Mouse (Mus musculus) cerebellum, postnatal 25 days (tissue): ENCODE results near the gene B3galt1.
A peak's percentile ranks its signal among the peaks of the same experiment; 100 is the strongest.

ENCODE experiments used
- DNase-seq, 2 experiments: peaks; one replicate each; pipeline ENCODE4 v3.0.0; 2021; ENCODE audit warnings: mixed read lengths in 2 of 2

The B3galt1 gene

DNA sequence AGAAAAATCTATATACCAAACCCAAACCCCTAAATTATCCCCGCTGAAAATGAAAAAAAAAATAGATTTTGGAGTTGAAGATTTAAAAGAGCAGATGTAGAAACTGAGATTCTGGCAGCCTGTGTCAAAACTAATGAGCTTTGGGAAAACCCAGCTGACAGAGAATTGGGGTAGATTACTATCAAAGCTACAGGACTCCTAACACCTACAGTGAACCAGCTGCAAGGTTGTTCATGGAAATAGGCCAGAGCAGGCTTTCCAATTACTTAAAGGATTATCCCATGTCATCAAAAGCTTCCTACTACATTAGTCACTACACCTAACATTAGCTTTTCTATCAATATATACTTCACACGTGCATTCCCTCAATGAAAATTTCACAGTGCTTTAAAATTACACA lies 165.1 kb downstream of the B3galt1 start:
- no peak for DNase-seq

- no peak for DNase-seq
Observed at GRCm38 (mm10) chr2:67751585-67751984, 185.9 kb downstream of the B3galt1 start.

DNA sequence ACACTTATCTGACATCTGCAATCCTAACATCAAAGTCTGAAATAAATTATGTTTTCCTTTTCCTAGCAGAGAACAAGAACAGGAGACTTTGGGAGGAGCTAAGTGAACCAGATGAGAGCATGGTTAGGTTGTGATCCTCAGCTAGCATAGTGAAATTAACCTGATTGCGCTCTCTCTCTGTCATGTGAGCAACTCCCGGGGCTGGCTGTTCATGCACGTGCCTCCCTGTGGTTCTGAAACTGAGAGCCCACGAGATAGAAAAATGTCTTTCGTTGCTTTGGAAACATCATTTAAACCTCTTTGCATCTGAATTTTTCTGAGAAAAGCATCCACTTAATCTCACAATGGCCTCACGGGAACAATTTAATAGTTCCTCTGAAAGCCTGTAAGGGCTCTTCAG lies 190.8 kb downstream of the B3galt1 start:
- DNase-seq = no peak

GRCm38 (mm10) chr2:67787536-67787935 lies 221.9 kb downstream of the B3galt1 start:
- no peak for DNase-seq

DNA sequence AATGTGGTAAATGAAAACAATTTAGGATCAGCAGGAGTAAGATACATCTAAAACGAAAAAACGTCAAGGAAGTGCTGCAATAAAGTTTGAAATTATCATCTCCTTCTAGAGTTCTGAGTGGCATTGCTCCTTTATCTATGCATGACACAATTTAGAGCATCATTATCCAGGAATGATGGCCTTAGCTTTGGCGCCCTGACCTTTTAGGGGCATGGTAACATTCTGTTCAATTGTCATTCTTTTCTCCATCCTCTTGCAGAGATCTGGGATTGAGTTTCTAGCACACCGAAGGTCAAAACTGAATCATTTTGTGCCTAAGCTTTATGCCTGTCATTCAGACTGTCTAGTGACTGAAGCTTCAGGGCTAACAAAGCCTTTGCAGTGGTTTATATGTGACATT lies 231.9 kb downstream of the B3galt1 start:
- DNase-seq = no peak

GRCm38 (mm10) chr2:67799981-67800380 lies 234.3 kb downstream of the B3galt1 start:
- DNase-seq = no peak

GRCm38 (mm10) chr2:67816149-67816548 lies 250.5 kb downstream of the B3galt1 start:
- DNase-seq = no peak

DNA sequence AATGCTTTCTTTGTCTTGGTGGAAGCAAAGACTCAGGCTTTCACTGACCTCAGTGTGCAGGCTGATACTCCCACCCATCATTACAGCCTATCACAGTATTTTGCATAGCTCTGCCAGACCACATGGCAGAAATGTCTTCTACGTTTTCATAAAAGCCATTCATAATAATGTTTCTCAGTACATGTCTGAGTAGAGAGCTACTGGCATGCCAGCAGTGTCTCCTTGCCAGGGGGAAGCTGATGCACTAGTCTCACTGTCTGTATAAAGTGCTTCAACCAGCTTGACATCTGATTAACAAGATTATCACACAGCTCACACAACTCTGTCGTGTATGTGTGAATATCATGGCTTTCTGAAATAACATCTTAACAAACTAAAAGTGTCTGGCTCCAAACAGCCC lies 252.3 kb downstream of the B3galt1 start:
- no peak for DNase-seq

GRCm38 (mm10) chr2:67822360-67822759 lies 256.7 kb downstream of the B3galt1 start:
- peak in 1 of 2 experiments; percentile 8 for DNase-seq

DNA sequence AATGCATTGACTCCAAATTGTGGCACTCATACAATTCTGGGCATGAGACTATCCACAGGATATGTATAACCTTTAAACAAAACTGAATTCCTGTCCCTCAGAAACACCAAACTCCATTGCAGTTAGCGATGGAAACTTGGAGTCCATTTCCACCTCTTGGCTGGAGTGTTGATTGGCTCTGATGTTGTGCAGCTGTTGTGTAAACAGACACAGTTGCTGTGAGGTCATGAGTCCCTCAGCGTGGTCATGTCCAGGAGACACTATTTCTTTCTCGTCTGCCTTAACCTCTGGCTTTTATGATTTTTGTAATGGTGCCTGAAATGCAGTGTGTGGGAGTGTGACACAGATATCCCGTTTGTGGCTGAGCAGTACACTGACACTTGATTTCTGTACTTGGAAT lies 262.0 kb downstream of the B3galt1 start:
- no peak for DNase-seq

GRCm38 (mm10) chr2:67829055-67829915 lies 263.6 kb downstream of the B3galt1 start:
- no peak for DNase-seq

GRCm38 (mm10) chr2:67847806-67848205 lies 282.1 kb downstream of the B3galt1 start:
- DNase-seq = no peak

DNA sequence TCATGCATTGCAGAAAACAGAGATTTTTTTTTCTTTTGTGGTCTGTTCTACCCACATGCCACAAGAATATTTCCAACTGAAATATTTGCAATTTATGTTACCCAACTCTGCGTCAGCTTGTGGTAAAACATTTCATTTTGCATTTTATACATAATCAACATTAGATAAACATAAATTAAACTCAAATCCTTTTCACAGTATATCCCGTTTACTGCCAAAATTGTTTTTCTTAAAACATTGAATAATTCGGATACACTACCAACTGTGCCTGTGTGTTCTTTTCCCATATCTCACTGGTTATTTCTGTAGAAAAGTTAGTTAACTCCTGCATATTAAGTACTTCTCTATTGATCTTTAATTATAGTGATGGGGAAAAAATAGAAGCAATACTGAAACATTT lies 285.1 kb downstream of the B3galt1 start:
- DNase-seq = no peak

DNA sequence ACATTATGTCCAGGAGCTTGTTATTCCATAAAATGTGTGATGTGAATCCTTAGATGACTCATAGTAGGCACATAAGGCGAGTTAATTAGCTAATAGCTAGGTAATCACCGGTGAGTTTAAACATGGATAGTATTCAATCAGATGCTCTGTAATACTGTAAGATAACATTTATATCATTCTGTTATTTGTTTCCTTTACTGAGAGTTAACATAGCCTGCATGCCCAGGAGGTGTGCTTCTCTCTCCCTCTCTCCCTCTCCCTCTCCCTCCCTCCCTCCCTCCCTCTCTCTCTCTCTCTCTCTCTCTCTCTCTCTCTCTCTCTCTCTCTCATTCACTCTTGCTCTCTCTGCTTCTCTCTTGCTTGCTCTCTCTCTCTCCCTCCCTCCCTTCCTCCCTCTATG lies 292.7 kb downstream of the B3galt1 start:
- no peak for DNase-seq

GRCm38 (mm10) chr2:67859004-67859403 lies 293.3 kb downstream of the B3galt1 start:
- DNase-seq = no peak

GRCm38 (mm10) chr2:67873368-67873767 lies 307.7 kb downstream of the B3galt1 start:
- no peak for DNase-seq

DNA sequence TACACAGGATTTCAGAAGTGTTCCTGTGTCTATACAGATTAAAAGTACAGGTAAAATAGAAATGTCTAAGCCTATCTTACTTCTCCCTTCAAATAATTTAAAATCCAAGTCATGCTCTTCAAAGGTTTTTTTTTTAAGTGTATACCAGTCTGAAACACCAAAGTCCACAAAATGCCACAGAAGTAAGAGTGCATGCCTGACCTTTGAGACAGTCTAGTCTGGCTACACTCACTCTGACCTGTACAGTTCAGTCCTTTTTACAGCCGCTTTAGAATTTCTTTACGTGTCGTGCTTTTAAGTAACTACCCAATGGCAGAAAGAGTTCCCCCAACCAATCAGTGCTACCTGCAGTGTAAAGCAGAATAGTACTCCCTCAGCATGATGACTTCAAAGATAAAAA lies 314.2 kb downstream of the B3galt1 start:
- no peak for DNase-seq

DNA sequence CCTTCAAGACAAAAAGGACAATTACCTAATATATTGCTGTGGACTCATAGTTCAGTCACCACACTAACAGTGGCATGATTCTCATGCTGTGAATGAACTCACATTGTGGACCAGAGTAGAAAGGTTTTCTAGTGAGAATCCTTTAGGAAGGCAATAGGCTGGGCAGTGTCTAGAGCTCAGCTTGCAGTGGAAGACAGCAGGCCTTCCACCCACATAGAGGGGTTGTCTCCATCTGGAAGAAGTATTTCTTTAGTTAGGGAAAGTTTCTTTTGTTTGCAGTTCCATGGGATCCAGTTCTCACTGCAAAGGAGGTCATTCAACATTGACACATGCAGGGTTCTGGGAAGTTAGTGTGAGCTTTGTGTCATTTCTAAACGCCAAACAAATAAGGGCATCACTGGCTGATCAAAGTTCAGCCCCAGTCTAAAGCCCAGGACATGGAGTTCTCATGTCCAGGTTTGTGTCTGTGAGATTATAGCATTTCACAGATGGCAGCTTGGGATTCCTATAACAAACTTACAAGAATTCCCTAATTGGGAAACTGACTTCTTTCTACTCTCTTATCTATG lies 316.1 kb downstream of the B3galt1 start:
- no peak for DNase-seq

- DNase-seq = no peak
Observed at GRCm38 (mm10) chr2:67897956-67898689, 332.5 kb downstream of the B3galt1 start.

GRCm38 (mm10) chr2:67901574-67901973 lies 335.9 kb downstream of the B3galt1 start:
- no peak for DNase-seq

DNA sequence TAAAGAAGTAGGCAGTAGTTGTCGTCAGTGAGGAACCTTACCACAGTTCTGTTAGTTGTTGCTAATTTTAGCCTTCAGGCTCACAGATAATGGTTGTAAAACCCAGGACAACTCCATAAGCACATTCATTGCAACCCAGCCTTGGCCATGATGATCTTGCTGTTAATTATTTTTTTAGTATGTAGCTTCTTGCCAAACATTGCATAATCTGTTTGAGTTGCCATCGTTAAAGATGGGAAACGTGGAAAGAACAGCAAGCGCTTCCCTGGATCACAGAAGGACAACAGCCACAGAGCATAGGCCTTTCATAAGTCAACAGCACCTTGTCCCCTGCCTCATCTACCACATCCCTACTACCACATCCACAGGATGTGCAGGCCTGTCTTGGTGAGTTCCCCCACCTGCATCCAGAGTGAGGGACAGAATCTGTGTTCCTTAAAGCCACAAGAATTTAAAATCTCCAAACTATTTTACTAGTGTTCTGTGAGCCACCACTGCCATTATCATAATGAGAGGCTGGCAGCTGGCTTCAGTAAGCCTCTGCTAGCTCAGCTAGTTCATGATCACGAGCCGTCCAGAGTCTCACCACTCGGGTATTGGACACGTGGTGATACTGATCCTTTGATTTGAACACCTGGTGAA lies 337.1 kb downstream of the B3galt1 start:
- DNase-seq = no peak

DNA sequence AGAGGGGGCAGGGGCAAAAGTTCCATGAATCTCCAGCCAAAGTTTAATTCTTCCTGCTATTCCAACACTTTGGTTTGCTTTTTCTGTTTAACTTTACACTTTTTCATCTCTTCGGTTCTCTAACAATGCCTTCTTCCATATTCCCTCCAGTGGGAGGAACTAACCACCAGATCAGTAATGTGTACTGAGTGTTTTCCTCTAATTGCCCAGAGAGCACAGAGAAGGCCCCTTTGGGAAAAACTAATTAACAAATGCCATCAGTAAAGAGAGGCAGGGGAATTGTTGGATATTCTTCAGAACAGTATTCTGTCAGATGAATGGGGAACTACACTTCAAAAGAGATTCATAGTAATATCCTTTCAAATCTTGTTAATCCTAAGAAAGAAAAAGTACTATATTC lies 338.1 kb downstream of the B3galt1 start:
- DNase-seq = no peak

DNA sequence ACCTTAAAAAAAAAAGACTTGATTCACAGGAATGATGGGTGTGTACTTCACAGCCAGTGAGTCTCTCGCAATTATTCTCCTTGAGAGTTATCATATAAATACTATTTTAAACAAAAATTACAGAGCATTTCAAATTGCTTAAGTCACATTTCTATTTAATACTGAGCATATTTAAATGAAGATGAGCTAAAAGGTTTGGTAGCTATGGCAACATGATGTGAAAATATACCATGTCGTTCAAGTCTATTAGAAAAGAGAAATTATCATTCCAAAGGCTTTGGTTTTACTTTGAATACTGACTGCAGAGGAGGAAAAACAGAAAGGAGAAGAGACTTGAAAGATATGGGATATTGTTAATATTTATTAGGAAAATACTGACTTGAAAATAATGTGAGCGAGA lies 366.3 kb downstream of the B3galt1 start:
- no peak for DNase-seq
